Mouse (Mus musculus) kidney, adult 2 months (tissue): ENCODE measurements at regions not wholly inside any gene's neighbourhood (a gene's known extent, or its start where the extent isn't known, plus 50 kb on each side); places are given as distances from the start of the nearest gene placed in this dataset.
A peak's percentile ranks its signal among the peaks of the same experiment; 100 is the strongest.

Experiments
- DNase-seq: peaks from one replicate; pipeline ENCODE4 v3.0.0; 2021
- H3K27ac ChIP-seq: fragments of 200-500 bp; 2 replicates; pipeline ENCODE4 v1.5.1; 2012; ENCODE audit warnings: low read depth, low read length, control low read depth, inconsistent platforms; ENCODE audit not compliant: insufficient read depth
- H3K27me3 ChIP-seq: fragments of 200-500 bp; replicated peaks from 2 replicates; pipeline ENCODE4 v1.6.1; 2012; ENCODE audit warnings: mild to moderate bottlenecking, moderate library complexity, low read length, inconsistent platforms; ENCODE audit not compliant: control insufficient read depth, insufficient read depth
- H3K36me3 ChIP-seq: fragments of 200-500 bp; 2 replicates; pipeline ENCODE4 v1.6.1; 2012; ENCODE audit warnings: mild to moderate bottlenecking, moderate library complexity, low read length, inconsistent platforms; ENCODE audit not compliant: control insufficient read depth, insufficient read depth
- H3K4me1 ChIP-seq: fragments of 200-500 bp; 2 replicates; pipeline ENCODE4 v1.6.1; 2011; ENCODE audit warnings: low read length; ENCODE audit not compliant: control insufficient read depth, insufficient read depth
- H3K4me3 ChIP-seq: fragments of 200-500 bp; 2 replicates; pipeline ENCODE4 v1.5.1; 2011; ENCODE audit warnings: mild to moderate bottlenecking, low read depth, low read length, control low read depth; ENCODE audit not compliant: insufficient read depth
- CTCF ChIP-seq: fragments of 200-500 bp; conservative IDR thresholded peaks from 2 replicates; pipeline ENCODE4 v1.5.1; 2011; ENCODE audit warnings: low read depth, mild to moderate bottlenecking, control low read depth, low read length, moderate library complexity, mixed read lengths; ENCODE audit not compliant: insufficient read depth, insufficient read length
- POLR2A ChIP-seq: fragments of 200-500 bp; IDR thresholded peaks from one replicate; pipeline ENCODE4 v1.6.1; 2011; ENCODE audit warnings: low read depth, low read length, control low read depth
- WGBS: fragments of 180-500 bp; shearing (Covaris S2); methylation state at CpG from one replicate; pipeline ENCODE4 v1.1.7; 2018; 5-methylcytosine and 5-hydroxymethylcytosine counted together

- Histone ChIP-seq H3K36me3 (no peaks in the 10 kb centered on the region), H3K27me3 (no peaks in the 10 kb centered on the region), H3K4me1 (no peaks in the 10 kb centered on the region; the same call in 1 of the 2 replicates), H3K27ac (no peak overlapping the region; the same call in 1 of the 2 replicates), H3K4me3 (no peak overlapping the region)
- peak; percentile 80 for DNase-seq
- WGBS = 41% methylated on average over 3 of the region's 3 CpGs
- no peak for TF ChIP-seq POLR2A
- no peak for TF ChIP-seq CTCF
These were observed 961.7 kb upstream of the Slc39a10 start for GRCm38 (mm10) chr1:47854372-47854771.

GRCm38 (mm10) chr1:47853911-47854310 lies 961.3 kb upstream of the Slc39a10 start:
- WGBS = 55% methylated on average over 4 of the region's 4 CpGs
- H3K4me3 ChIP-seq = no peak overlapping the region

GRCm38 (mm10) chr1:47840811-47841210 lies 948.2 kb upstream of the Slc39a10 start:
- Histone ChIP-seq H3K27me3 (no peaks in the 10 kb centered on the region), H3K4me1 (no peaks in the 10 kb centered on the region), H3K36me3 (no peaks in the 10 kb centered on the region), H3K27ac (no peak overlapping the region), H3K4me3 (no peak overlapping the region)
- DNase-seq = no peak
- WGBS = 58% methylated on average over 2 of the region's 2 CpGs
- TF ChIP-seq CTCF = no peak
- no peak for TF ChIP-seq POLR2A

More at GRCm38 (mm10) chr1:47853911-47854310, 961.3 kb upstream of the Slc39a10 start:
- no peak for DNase-seq
- Histone ChIP-seq H3K36me3 (no peaks in the 10 kb centered on the region), H3K27ac (peak overlapping the region; percentile 16; the same call in 1 of the 2 replicates), H3K27me3 (no peaks in the 10 kb centered on the region), H3K4me1 (no peaks in the 10 kb centered on the region; the same call in 1 of the 2 replicates)
- TF ChIP-seq POLR2A (no peak), CTCF (no peak)

- no peak overlapping the region for H3K4me3 ChIP-seq
- H3K4me1 ChIP-seq = no peaks in the 10 kb centered on the region
- TF ChIP-seq POLR2A = no peak
- no peak for TF ChIP-seq CTCF
- no peaks in the 10 kb centered on the region for H3K36me3 ChIP-seq
- no peak overlapping the region for H3K27ac ChIP-seq
- no peak for DNase-seq
- no peaks in the 10 kb centered on the region for H3K27me3 ChIP-seq
These were observed 941.4 kb upstream of the Slc39a10 start for GRCm38 (mm10) chr1:47834072-47834471.

- WGBS = 92% methylated on average over 6 of the region's 6 CpGs
- no peak for DNase-seq
- Histone ChIP-seq H3K27me3 (no peaks in the 10 kb centered on the region), H3K4me1 (no peaks in the 10 kb centered on the region), H3K27ac (no peak overlapping the region), H3K36me3 (no peaks in the 10 kb centered on the region), H3K4me3 (no peak overlapping the region)
- TF ChIP-seq POLR2A (no peak), CTCF (no peak)
These were observed 934.6 kb upstream of the Slc39a10 start for GRCm38 (mm10) chr1:47827206-47827605.

GRCm38 (mm10) chr1:47809508-47809907 lies 916.9 kb upstream of the Slc39a10 start:
- Histone ChIP-seq H3K4me1 (no peaks in the 10 kb centered on the region), H3K4me3 (no peak overlapping the region), H3K27me3 (no peaks in the 10 kb centered on the region), H3K36me3 (no peaks in the 10 kb centered on the region), H3K27ac (no peak overlapping the region)
- WGBS = 20% methylated on average over 7 of the region's 7 CpGs
- TF ChIP-seq CTCF = no peak
- DNase-seq = peak; percentile 36

GRCm38 (mm10) chr1:47794763-47795162 lies 902.1 kb upstream of the Slc39a10 start:
- WGBS = 59% methylated on average over 3 of the region's 3 CpGs
- no peak for DNase-seq
- H3K36me3 ChIP-seq = no peaks in the 10 kb centered on the region
- no peaks in the 10 kb centered on the region for H3K4me1 ChIP-seq
- no peak overlapping the region for H3K27ac ChIP-seq
- no peaks in the 10 kb centered on the region for H3K27me3 ChIP-seq
- H3K4me3 ChIP-seq = no peak overlapping the region
- TF ChIP-seq CTCF (no peak), POLR2A (no peak)
